Mouse (Mus musculus): ENCODE measurements around the gene Bcr. TPM values are rescaled to one million over a fixed set of nuclear protein-coding genes. Genes with fewer than 3 reads are reported as not detected.

Gene Bcr
- total and polyA plus RNA-seq, 3 experiments = 7.3 to 10.0 (median 9.9) TPM

DNA sequence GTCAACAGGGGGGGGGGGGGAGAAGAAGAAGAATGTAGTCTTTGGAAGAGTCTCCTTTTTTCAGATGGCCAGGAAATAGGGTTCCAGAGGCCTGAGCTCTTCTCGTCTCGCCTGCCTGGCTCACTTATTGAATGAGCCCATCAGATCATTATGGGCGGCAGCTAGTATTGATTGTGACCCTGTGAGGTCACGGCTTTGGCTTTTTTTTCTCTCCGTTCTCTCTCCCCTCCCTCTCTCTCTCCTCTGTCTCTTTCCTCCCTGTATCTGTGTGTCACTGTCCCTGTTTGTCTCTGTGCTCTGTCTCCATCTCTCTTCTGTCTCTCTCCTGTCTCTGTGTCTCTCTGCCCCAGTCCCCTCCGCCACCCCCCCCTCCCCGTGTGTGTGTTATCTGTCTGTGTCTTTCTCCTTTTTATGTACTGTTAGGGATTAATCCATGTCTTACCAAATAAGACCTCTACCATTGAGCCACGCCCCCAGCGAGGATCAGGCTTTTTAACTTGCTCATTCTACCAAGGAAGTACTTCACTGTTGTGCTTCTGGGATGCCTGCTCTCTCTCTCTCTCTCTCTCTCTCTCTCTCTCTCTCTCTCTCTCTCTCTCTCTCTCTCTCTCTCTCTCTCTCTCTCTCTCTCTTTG, 1.5 kb upstream of the Bcr start:
- WGBS = 51% methylated on average over 9 of the region's 9 CpGs
- Histone ChIP-seq H3K79me2 (replicated peaks; ENCODE audit: control insufficient read depth, insufficient read depth, low read length) (no peaks in the 10 kb centered on the region; the same call in none of the 2 replicates), H3K4me3 (no peak overlapping the region), H3K9ac (ENCODE audit: low read depth, low read length) (no peak overlapping the region), H3K27me3 (ENCODE audit: control insufficient read depth, insufficient read depth, low read length) (no peaks in the 10 kb centered on the region), H3K4me1 (ENCODE audit: control insufficient read depth, insufficient read depth, low read length) (peaks cover 6% of the 10 kb centered on the region), H3K36me3 (ENCODE audit: control insufficient read depth, insufficient read depth, low read length) (no peaks in the 10 kb centered on the region), H3K27ac (no peak overlapping the region)
- no peak for DNase-seq
- no peak for TF ChIP-seq EP300 (IDR thresholded peaks at IDR 0.05; ENCODE audit: insufficient read depth, low read depth, low read length)
- no peak for TF ChIP-seq POLR2A (IDR thresholded peaks at IDR 0.05; ENCODE audit: insufficient read depth, low read depth, low read length)
- TF ChIP-seq CTCF (IDR thresholded peaks at IDR 0.05) = no peak
- intact Hi-C loops (cut with DNase I) = loop anchor here (1.0 kb wide), 1 partner anchor 92 kb away; no protein-coding TSS in a partner anchor

GRCm38 (mm10) chr10:75059396-75059795, 996 bp upstream of the Bcr start:
- Histone ChIP-seq H3K27ac (no peak overlapping the region), H3K79me2 (replicated peaks; ENCODE audit: control insufficient read depth, insufficient read depth, low read length) (no peaks in the 10 kb centered on the region; the same call in none of the 2 replicates), H3K4me3 (peak overlapping the region; percentile 86), H3K9ac (ENCODE audit: low read depth, low read length) (no peak overlapping the region), H3K4me1 (ENCODE audit: control insufficient read depth, insufficient read depth, low read length) (peaks cover 5% of the 10 kb centered on the region), H3K36me3 (ENCODE audit: control insufficient read depth, insufficient read depth, low read length) (no peaks in the 10 kb centered on the region), H3K27me3 (ENCODE audit: control insufficient read depth, insufficient read depth, low read length) (no peaks in the 10 kb centered on the region)
- peak; percentile 77 to 84 for DNase-seq
- peak; percentile 91 for TF ChIP-seq EP300 (IDR thresholded peaks at IDR 0.05; ENCODE audit: insufficient read depth, low read depth, low read length)
- TF ChIP-seq POLR2A (IDR thresholded peaks at IDR 0.05; ENCODE audit: insufficient read depth, low read depth, low read length) = no peak
- peak; percentile 89 for TF ChIP-seq CTCF (IDR thresholded peaks at IDR 0.05)
- intact Hi-C loops (cut with DNase I) = loop anchor here (1.0 kb wide), 1 partner anchor 92 kb away; no protein-coding TSS in a partner anchor
- under 1% methylated on average over 11 of the region's 11 CpGs for WGBS

- Histone ChIP-seq H3K9ac (ENCODE audit: low read depth, low read length) (peak overlapping the region; percentile 90), H3K79me2 (replicated peaks; ENCODE audit: control insufficient read depth, insufficient read depth, low read length) (peaks cover 1% of the 10 kb centered on the region), H3K27me3 (ENCODE audit: control insufficient read depth, insufficient read depth, low read length) (no peaks in the 10 kb centered on the region), H3K27ac (peak overlapping the region; percentile 55), H3K4me1 (ENCODE audit: control insufficient read depth, insufficient read depth, low read length) (peaks cover 6% of the 10 kb centered on the region), H3K4me3 (peak overlapping the region; percentile 86), H3K36me3 (ENCODE audit: control insufficient read depth, insufficient read depth, low read length) (no peaks in the 10 kb centered on the region)
- DNase-seq = peak in 1 of 2 experiments; percentile 60
- under 1% methylated on average over 44 of the region's 48 CpGs for WGBS
- TF ChIP-seq CTCF (IDR thresholded peaks at IDR 0.05) = no peak
- no peak for TF ChIP-seq POLR2A (IDR thresholded peaks at IDR 0.05; ENCODE audit: insufficient read depth, low read depth, low read length)
- TF ChIP-seq EP300 (IDR thresholded peaks at IDR 0.05; ENCODE audit: insufficient read depth, low read depth, low read length) = no peak
- intact Hi-C loops (cut with DNase I) = loop anchor here (2.0 kb wide), 1 partner anchor 44 kb away; no protein-coding TSS in a partner anchor
Observed at GRCm38 (mm10) chr10:75060843-75061235, 447 bp downstream of the Bcr start.

DNA sequence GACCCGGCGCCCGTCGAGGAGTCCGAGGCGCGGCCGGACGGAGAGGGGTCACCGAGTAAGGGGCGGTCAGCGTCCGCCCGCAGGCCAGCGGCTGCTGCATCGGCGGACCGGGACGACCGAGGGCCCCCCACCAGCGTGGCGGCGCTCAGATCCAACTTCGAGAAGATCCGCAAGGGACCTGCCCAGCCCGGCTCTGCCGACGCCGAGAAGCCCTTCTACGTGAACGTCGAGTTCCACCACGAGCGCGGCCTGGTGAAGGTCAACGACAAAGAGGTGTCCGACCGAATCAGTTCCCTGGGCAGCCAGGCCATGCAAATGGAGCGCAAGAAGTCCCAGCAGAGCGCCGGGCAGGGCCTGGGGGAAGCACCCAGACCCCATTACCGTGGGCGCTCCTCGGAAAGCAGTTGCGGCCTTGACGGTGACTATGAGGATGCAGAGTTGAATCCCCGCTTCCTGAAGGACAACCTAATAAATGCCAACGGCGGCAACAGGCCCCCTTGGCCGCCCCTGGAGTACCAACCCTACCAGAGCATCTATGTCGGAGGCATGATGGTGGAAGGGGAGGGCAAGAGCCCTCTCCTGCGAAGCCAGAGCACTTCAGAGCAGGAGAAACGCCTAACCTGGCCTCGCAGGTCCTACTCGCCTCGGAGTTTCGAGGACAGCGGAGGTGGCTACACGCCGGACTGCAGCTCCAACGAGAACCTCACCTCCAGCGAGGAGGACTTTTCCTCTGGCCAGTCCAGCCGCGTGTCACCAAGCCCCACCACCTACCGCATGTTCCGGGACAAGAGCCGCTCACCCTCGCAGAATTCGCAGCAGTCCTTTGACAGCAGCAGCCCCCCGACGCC, 1.2 kb downstream of the Bcr start:
- H3K4me3 ChIP-seq = peak overlapping the region; percentile 86
- WGBS = 11% methylated on average over 71 of the region's 71 CpGs
- peaks cover 6% of the 10 kb centered on the region for H3K4me1 ChIP-seq (ENCODE audit: control insufficient read depth, insufficient read depth, low read length)
- H3K27ac ChIP-seq = peak overlapping the region; percentile 34; the same call in 1 of the 2 replicates
- DNase-seq = peak; percentile 29 to 52
- peaks cover 1% of the 10 kb centered on the region for H3K79me2 ChIP-seq (replicated peaks; ENCODE audit: control insufficient read depth, insufficient read depth, low read length)
- peak overlapping the region; percentile 90 for H3K9ac ChIP-seq (ENCODE audit: low read depth, low read length)
- H3K27me3 ChIP-seq (ENCODE audit: control insufficient read depth, insufficient read depth, low read length) = no peaks in the 10 kb centered on the region
- no peak for TF ChIP-seq POLR2A (IDR thresholded peaks at IDR 0.05; ENCODE audit: insufficient read depth, low read depth, low read length)
- TF ChIP-seq CTCF (IDR thresholded peaks at IDR 0.05) = no peak
- no peaks in the 10 kb centered on the region for H3K36me3 ChIP-seq (ENCODE audit: control insufficient read depth, insufficient read depth, low read length)
- intact Hi-C loops (cut with DNase I) = loop anchor here (2.0 kb wide), 1 partner anchor 43 kb away; no protein-coding TSS in a partner anchor

GRCm38 (mm10) chr10:75062189-75062561, 1.8 kb downstream of the Bcr start:
- TF ChIP-seq POLR2A (IDR thresholded peaks at IDR 0.05; ENCODE audit: insufficient read depth, low read depth, low read length) = no peak
- TF ChIP-seq EP300 (IDR thresholded peaks at IDR 0.05; ENCODE audit: insufficient read depth, low read depth, low read length) = no peak
- no peak for TF ChIP-seq CTCF (IDR thresholded peaks at IDR 0.05)
- no peaks in the 10 kb centered on the region for H3K27me3 ChIP-seq (ENCODE audit: control insufficient read depth, insufficient read depth, low read length)
- peaks cover 6% of the 10 kb centered on the region for H3K4me1 ChIP-seq (ENCODE audit: control insufficient read depth, insufficient read depth, low read length)
- WGBS = 31% methylated on average over 6 of the region's 6 CpGs
- intact Hi-C loops (cut with DNase I) = no loop called here
- peak overlapping the region; percentile 86 for H3K4me3 ChIP-seq
- peak overlapping the region; percentile 90 for H3K9ac ChIP-seq (ENCODE audit: low read depth, low read length)
- no peak overlapping the region; the same call in 1 of the 2 replicates for H3K27ac ChIP-seq
- no peaks in the 10 kb centered on the region for H3K36me3 ChIP-seq (ENCODE audit: control insufficient read depth, insufficient read depth, low read length)
- DNase-seq = peak; percentile 29 to 58
- H3K79me2 ChIP-seq (replicated peaks; ENCODE audit: control insufficient read depth, insufficient read depth, low read length) = peaks cover 1% of the 10 kb centered on the region
